Mouse (Mus musculus): ENCODE results near the gene Otulin.

Gene Otulin

DNA sequence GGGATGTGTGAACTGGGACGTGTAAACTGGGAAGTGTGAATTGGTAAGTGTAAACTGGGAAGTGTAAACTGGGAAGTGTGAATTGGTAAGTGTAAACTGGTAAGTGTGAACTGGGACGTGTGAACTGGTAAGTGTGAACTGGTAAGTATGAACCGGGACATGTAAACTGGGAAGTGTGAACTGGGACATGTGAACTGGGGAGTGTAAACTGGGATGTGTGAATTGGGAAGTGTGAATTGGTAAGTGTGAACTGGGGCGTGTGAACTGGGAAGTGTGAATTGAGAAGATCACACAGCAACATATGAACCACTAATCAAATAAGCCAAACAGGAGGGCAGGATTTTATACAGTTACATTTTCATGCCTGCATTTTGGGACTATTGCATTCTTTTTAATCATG is 27.9 kb upstream of the Otulin start:
- peak; percentile 53 for DNase-seq (ENCODE audit: low read depth, low spot score)

DNA sequence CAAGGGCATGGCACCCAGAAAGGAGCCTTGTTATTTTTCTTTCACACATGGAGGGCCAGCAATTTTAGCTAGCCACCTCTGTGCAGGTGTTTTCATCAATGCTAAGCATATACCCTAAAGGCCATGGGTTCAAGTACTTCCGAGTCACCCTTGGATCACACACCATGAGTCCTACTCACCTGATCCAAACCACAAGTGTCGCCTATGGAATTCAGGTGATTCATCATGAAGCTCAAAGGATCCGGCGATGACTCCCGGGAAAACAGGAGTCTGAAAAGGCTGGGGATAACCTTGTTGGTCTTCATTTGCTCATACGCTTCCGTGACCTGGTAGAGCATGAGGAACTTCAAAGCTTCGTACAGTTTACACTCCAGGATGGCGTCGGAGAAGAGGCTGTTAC is 27.4 kb upstream of the Otulin start:
- no peak for DNase-seq (ENCODE audit: low read depth, low spot score)

DNA sequence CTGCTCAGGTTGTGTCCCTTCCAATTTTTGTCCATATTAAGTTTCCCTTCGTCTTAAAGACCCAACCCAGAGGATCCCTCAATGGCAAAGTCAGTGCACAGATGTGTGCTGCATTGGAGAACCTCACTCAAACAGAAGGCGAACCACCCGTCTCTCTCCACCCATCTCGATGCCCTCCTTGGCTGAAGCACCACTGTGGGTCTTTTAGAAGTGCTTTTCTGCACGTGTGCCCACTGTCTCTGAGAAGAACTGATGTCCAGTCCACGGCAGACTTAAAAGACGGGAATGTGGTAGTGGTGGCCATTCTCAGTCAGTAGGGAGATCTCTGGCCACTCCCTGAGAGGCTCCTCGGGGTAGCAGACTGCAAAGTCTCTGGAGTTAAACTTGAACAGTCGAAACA is 26.1 kb upstream of the Otulin start:
- no peak for DNase-seq (ENCODE audit: low read depth, low spot score)

DNA sequence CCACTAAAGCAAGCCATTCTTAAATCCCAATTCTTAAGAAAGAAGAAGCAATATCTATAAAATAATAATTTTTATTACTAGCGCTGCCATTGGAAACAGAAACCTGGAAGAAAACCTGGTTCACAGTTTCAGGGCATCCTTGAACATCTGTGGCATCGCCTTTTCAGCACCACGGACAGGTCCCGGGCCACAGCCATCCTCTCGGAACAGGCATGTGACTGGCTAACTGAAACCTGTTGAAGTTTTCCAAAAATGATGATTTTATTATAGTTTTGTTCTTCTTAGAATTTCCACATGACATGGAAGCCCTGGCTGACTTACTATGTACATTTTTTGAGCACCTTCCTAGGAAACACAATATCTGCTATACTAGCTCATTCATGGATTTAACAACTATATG is 24.5 kb upstream of the Otulin start:
- no peak for DNase-seq (ENCODE audit: low read depth, low spot score)

DNA sequence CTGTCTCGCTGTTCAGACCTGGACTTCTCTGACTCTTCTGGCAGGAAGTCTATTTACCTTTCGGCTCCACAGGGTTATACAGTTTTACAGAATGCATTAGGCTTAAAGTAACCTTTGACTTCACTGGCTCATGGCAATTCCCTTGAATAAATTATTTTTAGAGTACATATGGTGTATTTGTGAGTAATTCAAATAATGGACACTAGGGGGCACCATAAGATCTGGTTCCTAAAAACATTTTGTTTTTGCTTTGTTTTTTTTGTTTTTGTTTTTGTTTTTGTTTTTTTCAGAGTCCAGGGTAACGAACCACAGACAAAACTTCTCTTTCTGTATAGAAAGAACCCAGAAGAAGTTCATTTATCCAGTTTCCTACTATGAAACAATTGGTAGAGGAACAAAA is 17.2 kb upstream of the Otulin start:
- peak; percentile 52 for DNase-seq (ENCODE audit: low read depth, low spot score)

DNA sequence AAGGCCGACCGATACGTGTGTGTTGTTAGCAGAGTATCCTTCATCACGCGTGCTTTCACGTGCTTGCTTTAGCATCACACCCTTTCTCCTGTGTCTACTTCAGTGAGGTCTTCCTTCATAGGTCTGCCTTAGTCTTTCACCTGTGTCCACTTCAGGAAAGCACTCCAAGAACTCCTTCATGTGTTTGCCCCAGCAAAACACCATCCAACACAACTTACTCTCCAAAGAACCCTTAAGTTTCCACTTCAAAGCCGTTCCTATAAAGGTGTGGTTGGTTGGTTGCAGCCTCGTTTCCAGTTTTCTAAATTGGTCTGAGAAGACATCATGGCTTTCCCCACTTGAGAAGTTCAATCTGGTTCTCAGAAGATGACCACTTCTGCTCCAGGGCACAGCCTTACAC is 16.2 kb upstream of the Otulin start:
- no peak for DNase-seq (ENCODE audit: low read depth, low spot score)

DNA sequence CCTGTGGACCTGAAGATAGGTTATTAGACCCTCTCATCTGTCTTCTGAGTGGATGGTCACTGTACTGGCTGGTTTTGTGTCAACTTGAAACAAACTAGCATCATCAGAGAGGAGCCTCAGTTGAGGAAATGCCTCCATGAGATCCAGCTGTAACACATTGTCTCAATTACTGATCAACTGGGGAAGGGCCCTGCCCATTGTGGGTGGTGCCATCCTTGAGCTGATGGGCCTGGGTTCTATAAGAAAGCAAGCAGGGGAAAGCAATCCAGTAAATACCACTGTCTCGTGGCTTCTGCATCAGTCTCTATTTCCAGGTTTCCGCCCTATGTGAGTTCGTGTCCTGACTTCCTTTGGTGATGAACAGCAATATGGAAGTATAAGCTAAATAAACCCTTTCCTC is 14.8 kb upstream of the Otulin start:
- no peak for DNase-seq (ENCODE audit: low read depth, low spot score)

DNA sequence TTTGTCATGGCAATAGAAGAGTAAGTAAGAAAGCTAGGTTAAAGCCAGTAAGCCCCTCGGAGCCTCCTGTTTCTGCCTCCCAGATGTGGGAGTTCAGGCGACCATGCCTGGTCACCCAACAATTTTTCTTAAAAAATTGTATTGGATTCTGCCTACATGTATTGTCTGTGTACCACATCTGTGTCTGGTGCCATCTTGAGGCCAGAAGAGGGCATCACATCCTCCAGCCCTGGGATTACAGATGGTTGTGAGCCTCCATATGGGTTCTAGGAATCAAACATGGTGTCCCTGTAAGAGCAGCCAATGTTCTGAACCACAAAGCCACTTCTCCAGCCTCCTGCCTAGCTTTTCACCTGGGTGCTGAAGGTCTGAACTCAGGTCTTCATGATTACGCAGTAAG is 12.4 kb upstream of the Otulin start:
- peak; percentile 62 for DNase-seq (ENCODE audit: low read depth, low spot score)

DNA sequence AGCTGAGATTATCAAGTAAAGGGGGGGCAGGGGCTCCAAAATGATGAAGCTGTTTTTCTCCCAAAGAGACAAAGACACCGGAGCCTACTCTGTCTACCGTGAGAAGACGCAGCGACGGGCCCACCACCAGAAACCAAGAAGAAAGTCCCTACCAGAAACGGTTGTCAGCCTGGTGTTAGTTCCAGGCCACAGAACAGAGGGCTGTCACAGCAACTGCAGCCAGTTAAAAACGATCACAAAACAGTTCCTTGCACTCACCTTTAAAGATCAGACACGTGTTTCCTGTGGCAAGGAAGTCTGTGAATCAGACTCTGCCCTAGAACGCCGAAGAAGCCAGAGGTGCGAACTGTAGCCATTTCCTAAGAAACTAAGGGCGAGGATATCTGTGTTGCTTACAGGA is 10.7 kb upstream of the Otulin start:
- peak; percentile 85 for DNase-seq (ENCODE audit: low read depth, low spot score)

DNA sequence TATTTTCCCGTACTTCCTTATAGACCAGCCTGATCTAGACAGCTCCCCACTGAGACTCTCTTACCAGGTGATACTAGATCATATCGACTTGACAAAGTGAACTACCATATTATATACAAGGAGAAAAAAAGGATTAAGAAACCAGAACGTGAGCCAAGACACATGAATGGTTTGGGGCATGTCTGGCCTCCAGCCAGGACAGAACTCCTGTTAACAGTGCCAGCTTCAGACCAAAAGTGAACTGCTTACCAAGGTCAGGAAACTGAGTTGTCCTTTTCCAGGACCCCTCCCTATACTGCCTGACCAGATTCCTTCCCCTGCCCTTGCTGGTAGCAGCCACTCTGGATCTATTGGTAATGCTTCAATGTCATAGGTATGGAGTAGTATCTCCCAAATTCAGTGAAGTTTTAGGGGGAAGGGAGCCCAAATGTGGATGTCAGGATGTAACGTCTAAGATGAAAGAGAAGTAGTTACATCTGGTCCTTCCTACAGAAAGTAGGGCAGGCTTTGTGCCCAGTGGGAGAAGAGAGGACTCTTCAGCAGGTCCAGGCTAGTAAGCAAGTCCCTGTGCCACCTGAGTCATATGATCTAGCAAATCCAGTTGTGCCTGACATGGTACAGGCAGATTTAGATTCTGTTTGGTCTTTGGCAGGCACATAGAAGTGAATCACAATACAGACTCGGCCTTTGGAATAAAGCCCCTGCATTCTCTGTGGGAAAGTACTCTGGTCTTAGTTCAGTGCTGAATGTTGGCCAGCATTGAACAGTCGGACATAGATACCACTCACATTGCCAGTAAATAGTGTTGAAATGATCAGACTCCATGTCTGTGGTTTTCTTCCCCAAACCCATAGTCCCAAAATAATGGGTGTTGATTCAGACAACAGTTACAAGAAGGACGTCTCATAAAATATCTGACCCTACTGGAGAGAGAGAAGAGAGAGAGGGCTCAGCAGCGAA is 3.7 kb upstream of the Otulin start:
- DNase-seq (ENCODE audit: low read depth, low spot score), result no peak

DNA sequence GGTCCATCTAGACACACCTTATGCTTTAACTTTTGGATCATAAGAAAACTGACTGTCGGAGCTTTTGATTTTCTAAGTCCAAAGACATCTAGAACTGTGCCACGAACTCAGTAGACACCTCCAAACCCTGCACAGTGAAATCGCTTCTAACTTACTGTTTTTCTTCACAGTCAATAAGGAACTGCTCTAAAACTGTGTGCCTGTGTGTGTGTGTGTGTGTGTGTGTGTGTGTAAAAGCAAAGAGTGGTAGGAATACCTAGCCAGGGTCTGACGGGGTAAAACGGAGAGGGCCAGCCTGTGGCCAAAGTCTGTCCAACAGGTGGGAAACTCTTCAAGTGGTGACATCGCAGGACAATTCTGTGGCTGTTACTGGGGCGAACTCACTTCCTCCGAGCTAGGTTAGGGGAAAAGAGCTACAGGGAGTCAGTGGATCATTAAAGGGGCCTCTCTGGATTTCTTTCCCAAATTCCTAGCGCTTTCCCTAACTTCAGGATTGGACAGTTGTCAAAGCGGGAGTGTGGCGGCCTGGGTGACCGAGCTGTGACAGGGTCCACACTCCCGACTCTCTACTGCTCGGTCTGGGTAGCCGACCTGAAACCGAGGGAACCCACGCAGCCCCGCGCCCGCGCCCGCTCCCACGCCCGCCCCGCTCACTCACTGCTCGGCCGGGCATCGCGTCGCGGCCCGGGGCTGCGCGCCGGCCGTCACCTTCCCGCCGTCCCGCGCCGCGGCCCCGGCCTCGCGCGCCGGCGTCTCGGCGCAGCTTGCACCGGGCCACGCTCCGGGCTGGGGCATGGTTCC is 493 bp downstream of the Otulin start:
- DNase-seq (ENCODE audit: low read depth, low spot score), result peak; percentile 45

DNA sequence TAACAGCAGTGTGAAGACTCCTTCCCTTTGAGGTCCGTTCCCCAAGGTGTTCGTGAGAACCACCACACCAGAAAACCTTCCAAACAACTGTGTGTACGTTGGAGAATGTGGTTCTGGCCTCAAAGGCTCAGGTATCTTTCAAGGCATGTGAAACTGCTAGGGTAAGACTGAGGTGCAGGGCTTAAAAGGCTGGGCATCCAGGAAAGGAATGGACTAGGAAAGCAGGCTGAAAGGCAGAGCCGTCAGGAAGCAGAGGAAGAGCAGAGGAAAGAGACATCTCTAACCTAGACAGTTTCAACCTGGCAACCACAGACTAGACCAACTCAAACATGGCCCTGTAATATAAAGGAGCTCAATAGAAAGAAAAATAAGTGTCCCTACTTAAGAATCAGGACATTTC is 1.4 kb downstream of the Otulin start:
- DNase-seq (ENCODE audit: low read depth, low spot score), result peak; percentile 38

DNA sequence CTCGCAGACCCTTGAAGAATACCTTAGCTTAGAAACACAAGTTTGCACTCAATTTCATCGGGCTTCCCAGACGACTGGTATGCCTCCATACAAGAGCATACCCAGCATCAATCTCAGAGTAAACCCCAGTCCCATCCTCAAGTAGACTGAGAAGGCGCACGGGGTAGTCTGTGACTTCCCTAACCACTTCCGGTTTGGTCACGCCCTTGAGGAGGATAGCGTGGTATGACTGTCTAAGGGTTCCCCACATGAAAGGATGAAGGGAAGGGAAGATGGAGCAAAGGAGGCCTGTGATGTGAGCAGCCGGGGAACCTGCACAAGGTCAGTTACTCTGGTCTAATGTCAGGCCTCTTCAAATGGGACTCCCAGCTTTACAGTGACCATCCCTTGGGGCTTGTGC is 2.7 kb downstream of the Otulin start:
- DNase-seq (ENCODE audit: low read depth, low spot score), result peak; percentile 89

DNA sequence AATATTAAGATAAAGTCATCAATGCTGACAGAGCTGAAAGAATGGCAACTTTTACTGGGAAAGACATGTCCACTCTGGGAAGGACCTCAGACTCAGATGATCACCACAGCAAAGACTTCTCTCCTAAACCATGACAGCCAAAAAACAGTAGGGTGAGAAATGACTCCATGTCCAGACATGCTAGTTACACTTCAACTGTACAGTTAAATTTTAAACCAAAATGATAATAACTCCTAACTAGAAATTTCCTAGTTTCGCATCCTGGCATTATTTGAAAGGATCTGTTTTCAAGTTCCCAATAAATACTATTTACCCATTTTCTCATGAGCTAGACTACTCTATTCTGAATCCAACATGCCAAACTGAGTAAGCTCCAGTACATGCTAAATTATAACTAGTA is 4.2 kb downstream of the Otulin start:
- DNase-seq (ENCODE audit: low read depth, low spot score), result no peak

DNA sequence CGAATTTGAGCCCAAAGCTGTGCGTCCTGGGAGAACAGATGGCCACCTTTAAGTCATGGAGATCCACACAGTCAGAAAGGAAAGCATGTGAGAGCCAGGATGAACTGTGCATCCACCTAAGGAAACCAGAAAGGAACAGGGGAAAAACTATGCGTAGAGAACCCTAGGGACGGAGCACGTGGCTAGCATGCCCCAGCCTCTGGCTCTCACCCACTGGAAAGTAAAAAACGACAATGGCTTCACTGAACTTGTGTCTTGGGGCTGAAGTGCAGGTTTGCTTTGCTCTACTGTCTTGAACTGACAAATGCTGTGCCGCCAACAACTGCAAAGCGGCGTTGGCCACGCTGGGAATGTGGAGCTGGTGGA is 4.6 kb downstream of the Otulin start:
- DNase-seq (ENCODE audit: low read depth, low spot score), result no peak

DNA sequence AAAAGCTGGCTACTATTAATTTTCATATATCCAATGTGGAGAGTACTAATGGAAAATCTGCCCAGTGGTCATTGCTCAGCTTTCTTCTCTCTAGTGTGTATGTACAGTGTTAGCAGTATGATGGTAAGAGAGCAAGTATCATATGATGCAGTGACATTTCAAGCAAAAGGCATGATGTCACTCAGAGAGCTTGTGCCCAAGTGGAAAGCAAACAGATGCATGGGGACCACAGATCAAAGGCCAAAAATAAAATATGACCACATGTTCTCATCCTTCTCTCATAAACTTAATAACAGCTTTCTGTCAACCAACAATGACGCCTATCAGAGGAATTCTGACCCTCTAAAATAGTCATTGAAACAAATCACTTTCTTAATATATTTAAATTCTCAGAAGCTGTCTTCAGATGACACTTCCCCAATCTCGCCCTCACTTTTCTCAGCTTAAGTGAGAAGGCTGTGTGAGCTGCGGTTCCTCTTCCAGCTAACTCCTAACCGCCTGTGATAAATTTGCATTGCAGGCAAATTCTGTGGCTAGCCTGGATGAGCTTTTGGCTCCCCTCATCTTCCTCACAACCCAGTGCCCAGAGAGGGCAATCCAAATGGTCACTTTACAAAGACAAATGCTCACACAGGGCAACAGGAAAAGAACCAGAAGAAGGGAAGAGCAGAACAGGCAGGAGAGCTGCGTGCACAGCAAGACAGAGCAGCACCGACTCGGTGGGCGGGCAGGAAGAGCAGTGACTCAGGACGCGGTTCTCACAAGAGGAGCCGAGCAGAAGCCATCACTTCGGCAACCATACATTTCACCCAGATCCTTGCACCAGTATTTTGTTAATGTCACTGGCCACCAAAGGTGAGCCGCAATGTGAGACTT is 5.2 kb downstream of the Otulin start:
- peak; percentile 58 for DNase-seq (ENCODE audit: low read depth, low spot score)

DNA sequence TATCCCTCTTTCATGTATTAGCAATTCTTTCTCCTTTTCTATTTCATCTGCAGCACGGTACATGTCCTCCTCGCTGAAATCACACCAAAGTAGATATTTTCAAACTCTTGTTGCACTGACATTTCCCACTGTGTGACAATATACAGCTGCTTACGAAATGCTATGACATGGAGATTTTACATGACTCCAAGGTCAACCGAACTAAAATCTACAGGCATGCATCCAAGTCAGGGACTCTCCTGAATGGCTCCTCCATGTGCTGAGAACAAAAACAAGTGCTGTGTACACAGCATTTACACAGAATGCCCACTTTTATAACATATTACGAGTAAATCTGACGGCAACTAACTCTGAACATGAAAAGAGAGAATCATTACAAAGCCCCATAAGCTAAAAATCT is 7.2 kb downstream of the Otulin start:
- no peak for DNase-seq (ENCODE audit: low read depth, low spot score)

DNA sequence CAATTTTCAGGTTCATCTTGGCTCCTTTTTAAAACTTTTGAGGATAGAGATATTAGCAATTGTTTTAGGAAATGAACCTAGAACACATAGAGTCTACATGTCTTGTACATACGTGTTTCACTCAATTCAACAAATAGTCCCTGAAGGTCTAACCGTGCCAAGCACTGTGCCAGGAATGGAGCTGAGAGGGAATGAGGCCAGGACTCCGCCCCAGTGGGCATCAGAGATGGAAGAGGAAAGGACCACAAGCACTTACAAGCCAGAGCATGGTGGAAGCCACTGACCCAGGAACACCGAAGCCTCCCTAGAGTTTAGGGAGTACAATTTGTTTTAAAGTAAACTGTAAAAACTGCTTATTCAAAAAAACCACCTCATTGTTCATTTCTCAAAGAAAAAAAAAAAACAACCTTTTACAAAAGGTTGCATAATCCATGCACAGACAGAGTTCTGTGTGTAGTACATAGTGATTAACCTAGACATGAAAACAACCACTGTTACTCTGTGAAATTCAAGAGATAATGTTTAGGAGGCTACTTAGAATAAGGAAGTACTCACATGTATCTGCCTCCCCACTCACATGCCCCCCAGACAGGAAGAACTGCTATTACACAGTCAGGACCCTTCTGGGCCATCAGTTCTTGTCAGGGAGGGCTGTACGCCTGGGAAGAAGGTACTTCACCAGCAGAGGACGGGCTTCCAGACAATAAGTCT is 9.9 kb downstream of the Otulin start:
- DNase-seq (ENCODE audit: low read depth, low spot score), result no peak

DNA sequence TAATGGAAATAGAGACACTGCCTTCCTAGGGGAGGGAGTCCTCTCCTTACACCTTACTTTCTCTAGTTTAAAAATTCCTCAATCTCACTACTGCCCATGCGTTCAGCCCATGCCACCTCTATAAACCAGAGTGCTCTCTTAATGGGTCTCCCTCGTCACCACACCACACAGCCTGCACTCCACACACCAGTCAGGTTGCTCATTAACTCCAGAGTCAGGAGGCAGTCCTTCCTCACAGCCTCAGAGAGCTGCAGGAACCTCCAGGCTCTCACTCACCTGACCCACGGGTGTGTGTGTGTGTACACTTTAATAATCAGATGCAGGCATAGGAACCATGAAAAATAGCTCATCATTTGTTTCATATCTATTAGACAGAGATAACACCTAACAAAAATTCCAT is 10.8 kb downstream of the Otulin start:
- DNase-seq (ENCODE audit: low read depth, low spot score), result no peak

DNA sequence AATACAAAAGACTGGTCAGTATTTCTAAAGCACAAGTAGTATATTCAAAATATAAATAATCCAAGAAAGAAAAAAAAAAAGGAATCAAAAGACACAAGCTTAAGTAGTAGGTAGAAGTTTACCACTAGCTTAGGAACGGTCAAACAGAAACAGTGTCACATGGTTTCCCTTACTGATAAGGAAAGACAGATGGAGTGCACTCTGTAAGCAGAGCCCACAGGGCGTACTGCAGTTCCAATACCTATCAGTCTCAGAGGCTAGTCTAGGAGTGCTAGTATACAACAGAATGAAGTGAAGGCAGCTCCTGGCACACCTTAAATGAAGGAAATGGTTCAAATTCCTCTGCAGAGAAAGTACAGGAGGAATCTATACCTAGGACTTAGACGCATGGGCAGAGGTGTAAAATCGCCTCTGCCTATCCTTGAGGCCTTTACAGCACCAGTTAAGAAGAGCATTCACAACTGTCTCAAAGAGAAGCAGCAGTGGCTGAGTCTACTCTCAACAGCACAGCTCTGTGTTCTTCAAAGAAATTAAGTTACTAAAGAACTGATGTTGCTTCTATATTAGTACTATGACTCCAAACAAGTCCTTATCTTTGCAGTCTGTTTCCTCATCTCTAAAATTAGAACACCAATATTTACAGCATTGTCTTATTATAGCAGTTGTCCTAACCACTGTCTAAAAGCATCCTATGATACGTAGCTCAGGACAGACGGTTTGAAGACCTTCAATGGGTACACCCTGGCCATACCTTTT is 11.5 kb downstream of the Otulin start:
- no peak for DNase-seq (ENCODE audit: low read depth, low spot score)

DNA sequence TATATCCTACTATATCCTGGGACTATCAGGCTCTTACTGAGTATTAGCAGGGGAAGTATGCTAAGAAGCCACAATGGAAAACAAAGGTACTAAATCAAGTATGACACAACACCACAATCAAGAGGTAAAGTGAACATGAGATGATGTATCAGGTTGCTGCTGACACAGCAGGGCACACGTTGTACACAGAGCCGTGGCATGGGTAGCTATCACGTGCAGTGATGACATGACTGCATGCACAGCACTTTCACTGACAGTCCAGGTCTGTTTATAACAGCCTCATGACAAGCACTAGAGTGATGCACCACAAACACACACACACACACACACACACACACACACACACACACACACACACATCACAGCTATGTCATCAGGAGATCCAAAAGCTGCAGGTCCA is 13.3 kb downstream of the Otulin start:
- DNase-seq (ENCODE audit: low read depth, low spot score), result no peak

Data from CD4-positive helper T cell, adult 2 months (primary cell).